Mouse (Mus musculus) MEL (cell line): ENCODE results near the gene Mms22l.

Experiments
- HCFC1 ChIP-seq: IDR thresholded peaks from 2 replicates; pipeline ENCODE4 v1.6.1; 2012; ENCODE audit warnings: low read depth, mild to moderate bottlenecking, inconsistent platforms, low read length, improper control_type of control experiment, moderate library complexity
- JUND ChIP-seq: IDR thresholded peaks from 2 replicates; pipeline ENCODE4 v1.6.1; 2011; ENCODE audit warnings: low read depth, mild to moderate bottlenecking, improper control_type of control experiment, low read length
- POLR2A ChIP-seq, 2 experiments: IDR thresholded peaks; 2 replicates each; pipeline ENCODE4 v1.6.1; 2011 to 2012; ENCODE audit warnings: low read length in 2 of 2, mild to moderate bottlenecking in 2 of 2, control low read depth in 1 of 2, improper control_type of control experiment in 1 of 2, low read depth in 1 of 2, moderate library complexity in 1 of 2; ENCODE audit not compliant: control insufficient read depth in 1 of 2, insufficient read depth in 1 of 2, poor library complexity in 1 of 2

- TF ChIP-seq HCFC1, result no peak
- TF ChIP-seq JUND, result no peak
- TF ChIP-seq POLR2A (IDR thresholded peaks at IDR 0.05; ENCODE audit: control insufficient read depth in 1 of 2, insufficient read depth in 1 of 2, low read depth in 1 of 2, low read length in 2 of 2, poor library complexity in 1 of 2), result no peak
Observed at GRCm38 (mm10) chr4:24582295-24582694, 86.0 kb downstream of the Mms22l start.
